Mouse (Mus musculus) heart, adult 2 months (tissue): ENCODE data around the gene Rtcb. TPM values are rescaled to one million over a fixed set of nuclear protein-coding genes. Genes with fewer than 3 reads are reported as not detected.

Experiments used
- DNase-seq, 2 experiments: peaks; one replicate each; pipeline ENCODE4 v3.0.0; 2021
- H3K27ac ChIP-seq: fragments of 200-600 bp; 2 replicates; pipeline ENCODE4 v1.8.1; 2022
- H3K27me3 ChIP-seq: fragments of 200-500 bp; 2 replicates; pipeline ENCODE4 v1.6.1; 2012; ENCODE audit warnings: mild to moderate bottlenecking, low read length, inconsistent platforms, mixed read lengths; ENCODE audit not compliant: control insufficient read depth, insufficient read depth
- H3K36me3 ChIP-seq: fragments of 200-500 bp; 2 replicates; pipeline ENCODE4 v1.6.1; 2012; ENCODE audit warnings: low read length, inconsistent platforms; ENCODE audit not compliant: control insufficient read depth, insufficient read depth
- H3K4me1 ChIP-seq: fragments of 200-500 bp; 2 replicates; pipeline ENCODE4 v1.6.1; 2011; ENCODE audit warnings: low read length; ENCODE audit not compliant: control insufficient read depth, insufficient read depth
- H3K4me3 ChIP-seq: fragments of 200-600 bp; 2 replicates; pipeline ENCODE4 v1.8.1; 2022
- H3K79me2 ChIP-seq: fragments of 200-500 bp; replicated peaks from 2 replicates; pipeline ENCODE4 v1.6.1; 2012; ENCODE audit warnings: mild to moderate bottlenecking, inconsistent platforms, low read length, moderate library complexity, mixed read lengths; ENCODE audit not compliant: control insufficient read depth, insufficient read depth
- H3K9ac ChIP-seq: fragments of 200-500 bp; 2 replicates; pipeline ENCODE4 v1.6.1; 2012; ENCODE audit warnings: low read depth, mild to moderate bottlenecking, control low read depth, inconsistent platforms, low read length, mixed read lengths
- CTCF ChIP-seq: fragments of 200-600 bp; IDR thresholded peaks from 2 replicates; pipeline ENCODE4 v1.8.1; 2022; ENCODE audit warnings: antibody characterized with exemption, mild to moderate bottlenecking, moderate library complexity
- EP300 ChIP-seq: fragments of 200-500 bp; IDR thresholded peaks from 2 replicates; pipeline ENCODE4 v1.6.1; 2011; ENCODE audit warnings: low read depth, low read length, control low read depth; ENCODE audit not compliant: insufficient read depth
- POLR2A ChIP-seq: fragments of 200-500 bp; IDR thresholded peaks from 2 replicates; pipeline ENCODE4 v1.6.1; 2011; ENCODE audit warnings: mild to moderate bottlenecking, low read depth, low read length, control low read depth; ENCODE audit not compliant: insufficient read depth
- WGBS: fragments of 180-500 bp; shearing (Covaris S2); methylation state at CpG from one replicate; pipeline ENCODE4 v1.1.7; 2018; 5-methylcytosine and 5-hydroxymethylcytosine counted together
- intact Hi-C: fragments of 180-260 bp; cut with DNase I; formaldehyde crosslinking; loops from one replicate; pipeline ENCODE4 v1.15.1; 2025
- polyA plus RNA-seq: library from polyadenylated mRNA; depleted of rRNA; stranded (reverse); fragments of >200 nt; gene quantifications from 2 replicates; pipeline ENCODE4 v1.2.3, GENCODE M21; 2012
- total RNA-seq, 2 experiments: library from RNA; stranded (reverse); gene quantifications; 2 replicates each; pipeline ENCODE4 v1.2.3; 2021

The Rtcb gene
- total and polyA plus RNA-seq, 3 experiments = 38.8 to 76.7 (median 70.0) TPM

DNA sequence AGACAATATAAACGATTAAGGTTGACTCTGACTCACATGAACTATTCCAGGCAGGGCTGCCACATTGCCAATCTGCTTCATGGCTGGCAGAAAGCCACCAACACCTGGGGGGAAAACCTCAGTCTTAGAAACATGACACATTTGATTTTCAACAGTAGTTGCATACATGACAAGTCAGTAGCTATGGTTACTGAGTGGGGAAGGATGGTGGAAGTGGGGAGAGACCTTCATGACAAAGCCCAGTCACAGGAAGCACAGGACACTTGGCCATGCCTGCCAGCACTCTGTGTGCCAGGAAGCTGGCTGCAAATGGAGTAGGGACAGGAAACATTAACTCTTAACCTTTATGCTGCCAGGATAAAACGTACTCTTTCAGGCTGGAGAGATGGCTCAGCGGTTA lies 4.2 kb downstream of the Rtcb start:
- Histone ChIP-seq H3K9ac (no peak overlapping the region), H3K4me1 (no peaks in the 10 kb centered on the region), H3K36me3 (peaks cover 17% of the 10 kb centered on the region), H3K27me3 (no peaks in the 10 kb centered on the region), H3K79me2 (peaks cover 1% of the 10 kb centered on the region), H3K4me3 (no peak overlapping the region), H3K27ac (no peak overlapping the region)
- intact Hi-C loops = loop anchor here (10.0 kb wide), 1 partner anchor 751 kb away; the partner anchor contains the start of genes Hsp90b1 and Ttc41
- TF ChIP-seq EP300 (no peak), CTCF (no peak), POLR2A (no peak)
- DNase-seq = peak in 1 of 2 experiments; percentile 24
- 37% methylated on average over 3 of the region's 3 CpGs for WGBS

DNA sequence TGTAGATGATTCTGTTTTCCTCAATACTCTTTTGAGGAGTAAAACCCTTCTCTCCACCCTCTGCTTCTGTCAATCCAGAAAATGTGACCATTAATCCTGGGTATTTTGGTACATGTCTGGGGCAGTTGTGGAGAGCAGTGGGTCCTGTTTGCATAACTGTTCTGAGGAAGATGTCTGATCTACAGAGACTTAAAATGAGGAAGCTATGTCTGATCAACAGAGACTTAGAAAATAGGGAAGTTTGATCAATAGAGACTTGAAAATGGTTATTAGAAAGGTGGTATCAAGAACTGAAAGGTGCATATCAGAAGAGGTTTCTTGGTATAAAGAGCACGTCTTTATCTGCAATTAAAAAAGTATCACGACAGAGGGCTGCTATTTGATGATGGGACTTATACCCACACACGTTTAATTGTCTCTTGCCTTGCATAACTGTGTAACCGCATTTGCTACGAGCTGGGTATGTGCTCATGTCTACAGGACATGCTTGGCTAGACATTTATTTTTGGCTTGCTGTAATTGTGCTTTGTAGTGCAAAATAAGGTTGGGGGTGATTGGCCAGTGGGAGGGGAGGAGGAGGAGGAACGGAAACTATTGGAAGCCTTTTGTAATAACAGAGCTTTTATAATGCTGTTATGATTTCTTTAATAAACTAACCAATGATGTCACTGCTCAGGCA lies 5.7 kb downstream of the Rtcb start:
- H3K4me1 ChIP-seq = no peaks in the 10 kb centered on the region
- H3K27me3 ChIP-seq = no peaks in the 10 kb centered on the region
- H3K27ac ChIP-seq = no peak overlapping the region
- WGBS = 84% methylated on average over 6 of the region's 6 CpGs
- intact Hi-C loops = loop anchor here (10.0 kb wide), 1 partner anchor 753 kb away; the partner anchor contains the start of genes Hsp90b1 and Ttc41
- no peak overlapping the region for H3K9ac ChIP-seq
- no peak overlapping the region for H3K4me3 ChIP-seq
- DNase-seq = no peak
- H3K36me3 ChIP-seq = peaks cover 17% of the 10 kb centered on the region
- no peaks in the 10 kb centered on the region; the same call in 1 of the 2 replicates for H3K79me2 ChIP-seq
- no peak for TF ChIP-seq POLR2A
- TF ChIP-seq EP300 = no peak
- no peak for TF ChIP-seq CTCF

DNA sequence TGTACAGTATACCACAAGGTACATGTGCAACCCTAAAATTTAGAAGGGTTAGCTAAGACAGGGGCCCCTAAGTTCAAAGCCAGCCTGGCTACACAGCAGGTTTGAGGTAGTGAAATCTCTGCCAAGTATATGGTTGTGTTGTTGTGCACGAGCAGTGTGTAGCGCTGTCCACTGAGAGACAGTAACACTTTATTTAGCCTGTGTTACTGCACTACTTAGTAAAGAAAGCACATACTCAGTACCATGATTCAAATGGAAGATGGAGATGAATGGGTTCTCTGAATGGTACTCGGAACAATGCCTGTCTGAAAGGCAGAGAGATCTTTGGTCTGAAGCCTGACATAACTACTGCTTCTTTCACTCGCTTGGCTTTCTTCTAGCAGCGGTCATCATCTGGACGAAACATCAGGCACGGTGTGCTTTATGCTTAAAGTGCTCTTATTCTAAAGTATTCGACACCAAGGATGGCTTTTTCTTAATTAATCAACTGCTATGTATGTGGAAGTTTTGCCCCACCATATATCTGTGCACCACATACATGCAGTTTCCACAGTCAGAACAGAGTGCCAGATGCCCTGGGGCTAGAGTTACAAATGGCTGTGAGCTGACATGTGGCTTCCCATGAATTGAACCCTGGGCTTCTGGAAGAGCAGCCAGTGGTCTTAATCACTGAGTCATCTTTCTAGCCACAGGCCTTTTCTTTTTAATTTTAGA lies 9.0 kb downstream of the Rtcb start:
- 93% methylated on average over 8 of the region's 8 CpGs for WGBS
- H3K36me3 ChIP-seq = peaks cover 8% of the 10 kb centered on the region
- no peaks in the 10 kb centered on the region for H3K79me2 ChIP-seq
- H3K9ac ChIP-seq = no peak overlapping the region
- no peaks in the 10 kb centered on the region for H3K27me3 ChIP-seq
- intact Hi-C loops = no loop called here
- H3K4me1 ChIP-seq = no peaks in the 10 kb centered on the region
- no peak overlapping the region for H3K27ac ChIP-seq
- no peak for DNase-seq
- no peak overlapping the region for H3K4me3 ChIP-seq
- TF ChIP-seq EP300 (no peak), CTCF (no peak), POLR2A (no peak)

GRCm38 (mm10) chr10:85936280-85936965 lies 21.2 kb downstream of the Rtcb start:
- no peak overlapping the region for H3K4me3 ChIP-seq
- TF ChIP-seq POLR2A (no peak), EP300 (no peak)
- intact Hi-C loops = no loop called here
- H3K4me1 ChIP-seq = no peaks in the 10 kb centered on the region
- H3K79me2 ChIP-seq = no peaks in the 10 kb centered on the region
- H3K36me3 ChIP-seq = no peaks in the 10 kb centered on the region
- no peaks in the 10 kb centered on the region for H3K27me3 ChIP-seq
- no peak overlapping the region for H3K9ac ChIP-seq
- WGBS = 97% methylated on average over 6 of the region's 6 CpGs
- H3K27ac ChIP-seq = no peak overlapping the region
- DNase-seq = no peak

DNA sequence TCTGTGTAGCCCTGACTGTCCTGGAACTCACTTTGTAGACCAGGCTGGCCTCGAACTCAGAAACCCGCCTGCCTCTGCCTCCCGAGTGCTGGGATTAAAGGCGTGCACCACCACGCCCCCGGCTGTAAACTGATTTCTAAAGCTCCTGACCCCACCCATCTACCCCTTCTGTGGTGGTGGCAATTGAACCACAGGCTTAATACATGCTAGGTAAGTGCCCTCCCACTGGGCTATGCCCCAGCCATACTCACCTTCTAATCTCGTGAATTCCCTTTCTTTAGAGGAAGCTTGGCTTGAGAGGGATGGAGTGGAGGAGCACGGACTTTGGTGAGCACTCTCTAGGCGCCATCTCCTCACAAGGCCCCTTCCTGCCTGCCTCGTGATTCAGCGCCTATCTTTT lies 27.7 kb downstream of the Rtcb start:
- 87% methylated on average over 11 of the region's 11 CpGs for WGBS
- no peaks in the 10 kb centered on the region for H3K36me3 ChIP-seq
- intact Hi-C loops = no loop called here

DNA sequence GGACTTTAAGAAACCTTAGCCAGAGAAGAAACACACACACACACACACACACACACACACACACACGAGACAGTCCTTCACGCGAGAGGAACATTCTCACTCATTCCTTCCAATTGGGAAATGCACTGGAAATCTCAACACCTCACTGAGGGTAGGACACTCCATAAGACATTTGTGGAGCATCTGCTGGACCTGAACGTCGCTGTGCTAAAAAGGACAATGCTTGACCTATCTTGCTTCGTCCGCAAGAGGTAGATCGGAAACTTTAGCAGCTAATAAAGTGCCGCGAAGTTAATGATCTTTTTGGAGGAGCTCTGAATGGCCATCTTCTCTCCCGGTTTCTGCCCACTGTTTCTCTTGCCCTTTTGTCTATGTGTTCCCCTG lies 28.4 kb downstream of the Rtcb start:
- WGBS = 52% methylated on average over 11 of the region's 11 CpGs
- TF ChIP-seq EP300 = no peak
- TF ChIP-seq CTCF = no peak
- TF ChIP-seq POLR2A = no peak
- intact Hi-C loops = no loop called here
- H3K4me1 ChIP-seq = no peaks in the 10 kb centered on the region; the same call in 1 of the 2 replicates
- H3K9ac ChIP-seq = no peak overlapping the region
- H3K36me3 ChIP-seq = no peaks in the 10 kb centered on the region
- H3K27me3 ChIP-seq = peaks cover 2% of the 10 kb centered on the region; the same call in 1 of the 2 replicates
- no peaks in the 10 kb centered on the region for H3K79me2 ChIP-seq
- no peak overlapping the region for H3K4me3 ChIP-seq
- H3K27ac ChIP-seq = no peak overlapping the region
- no peak for DNase-seq

More for the DNA sequence above, 27.7 kb downstream of the Rtcb start:
- H3K27ac ChIP-seq = no peak overlapping the region
- no peaks in the 10 kb centered on the region for H3K79me2 ChIP-seq
- no peak for DNase-seq
- no peak for TF ChIP-seq POLR2A
- H3K4me1 ChIP-seq = no peaks in the 10 kb centered on the region; the same call in 1 of the 2 replicates
- no peak overlapping the region for H3K4me3 ChIP-seq
- H3K27me3 ChIP-seq = peaks cover 2% of the 10 kb centered on the region; the same call in 1 of the 2 replicates
- no peak overlapping the region for H3K9ac ChIP-seq
